Mouse (Mus musculus) 416B (cell line): ENCODE results near the gene Hacd3.

Source experiments
- DNase-seq: peaks from one replicate; pipeline ENCODE4 v3.0.0; 2011; ENCODE audit warnings: low read depth

Hacd3 gene

GRCm38 (mm10) chr9:65020991-65021886 lies at the start of gene Hacd3:
Gene Hacd3, minus strand, starts transcription at chr9:65021693.
- DNase-seq, result peak; percentile 93

- DNase-seq, result no peak
These were observed 49.1 kb upstream of the Hacd3 start for GRCm38 (mm10) chr9:65070587-65070986.

GRCm38 (mm10) chr9:65064251-65064650 lies 42.8 kb upstream of the Hacd3 start:
- DNase-seq, result no peak

GRCm38 (mm10) chr9:65050981-65051380 lies 29.5 kb upstream of the Hacd3 start:
- DNase-seq, result no peak

- no peak for DNase-seq
These were observed 27.9 kb upstream of the Hacd3 start for GRCm38 (mm10) chr9:65049422-65049821.

- DNase-seq, result no peak
These were observed 25.5 kb upstream of the Hacd3 start for GRCm38 (mm10) chr9:65046993-65047392.

- peak; percentile 45 for DNase-seq
These were observed 19.9 kb upstream of the Hacd3 start for GRCm38 (mm10) chr9:65041430-65041829.

- DNase-seq, result no peak
These were observed 15.4 kb upstream of the Hacd3 start for GRCm38 (mm10) chr9:65036861-65037260.

- DNase-seq, result no peak
These were observed 15.0 kb upstream of the Hacd3 start for GRCm38 (mm10) chr9:65036456-65036855.

- peak; percentile 96 for DNase-seq
These were observed 11.0 kb upstream of the Hacd3 start, which contains the start of gene Dpp8 for GRCm38 (mm10) chr9:65032269-65033108. Gene Dpp8, plus strand, starts transcription at chr9:65032414.

- DNase-seq, result no peak
These were observed 10.4 kb upstream of the Hacd3 start for GRCm38 (mm10) chr9:65031894-65032268.

- peak; percentile 63 for DNase-seq
These were observed 9.9 kb upstream of the Hacd3 start for GRCm38 (mm10) chr9:65031355-65031754.

- no peak for DNase-seq
These were observed 6.8 kb upstream of the Hacd3 start for GRCm38 (mm10) chr9:65028313-65028712.

- DNase-seq, result no peak
These were observed 5.7 kb upstream of the Hacd3 start for GRCm38 (mm10) chr9:65027241-65027640.

GRCm38 (mm10) chr9:65023447-65023846 lies 2.0 kb upstream of the Hacd3 start:
- DNase-seq, result no peak

- peak; percentile 58 for DNase-seq
These were observed 1.2 kb upstream of the Hacd3 start for GRCm38 (mm10) chr9:65022580-65023135.

GRCm38 (mm10) chr9:65021887-65022579 lies 540 bp upstream of the Hacd3 start:
- DNase-seq, result no peak

GRCm38 (mm10) chr9:65020128-65020527 lies 1.4 kb downstream of the Hacd3 start:
- no peak for DNase-seq

- DNase-seq, result peak; percentile 62
These were observed 2.3 kb downstream of the Hacd3 start for GRCm38 (mm10) chr9:65019146-65019545.

GRCm38 (mm10) chr9:65018588-65019121 lies 2.8 kb downstream of the Hacd3 start:
- DNase-seq, result peak; percentile 48

GRCm38 (mm10) chr9:65017896-65018295 lies 3.6 kb downstream of the Hacd3 start:
- no peak for DNase-seq
